Mouse (Mus musculus) ES-Bruce4 (cell line): Measurements from ENCODE around the gene Nxpe5. TPM values are rescaled to one million over a fixed set of nuclear protein-coding genes. Genes with fewer than 3 reads are reported as not detected.
A peak's percentile ranks its signal among the peaks of the same experiment; 100 is the strongest.

ENCODE experiments used
- H3K27ac ChIP-seq: 2 replicates; pipeline ENCODE4 v1.5.1; 2012; ENCODE audit warnings: low read length, inconsistent platforms; ENCODE audit not compliant: insufficient read depth
- H3K27me3 ChIP-seq: 2 replicates; pipeline ENCODE4 v1.6.1; 2012; ENCODE audit warnings: mild to moderate bottlenecking, low read length, inconsistent platforms; ENCODE audit not compliant: control insufficient read depth, poor library complexity, insufficient read depth, severe bottlenecking
- H3K36me3 ChIP-seq: 2 replicates; pipeline ENCODE4 v1.6.1; 2012; ENCODE audit warnings: inconsistent platforms, mild to moderate bottlenecking, low read length, moderate library complexity; ENCODE audit not compliant: control insufficient read depth, poor library complexity, insufficient read depth, severe bottlenecking
- H3K4me1 ChIP-seq: one replicate; pipeline ENCODE4 v1.8.1; 2011; ENCODE audit warnings: low read length; ENCODE audit not compliant: control insufficient read depth, insufficient read depth
- H3K4me3 ChIP-seq: 2 replicates; pipeline ENCODE4 v1.5.1; 2011; ENCODE audit warnings: low read depth, mild to moderate bottlenecking, low read length
- H3K9ac ChIP-seq: 2 replicates; pipeline ENCODE4 v1.6.1; 2012; ENCODE audit warnings: low read depth, mild to moderate bottlenecking, inconsistent platforms; ENCODE audit not compliant: poor library complexity, severe bottlenecking
- H3K9me3 ChIP-seq: replicated peaks from 2 replicates; pipeline ENCODE4 v1.6.1; 2012; ENCODE audit warnings: mild to moderate bottlenecking, low read length, inconsistent platforms; ENCODE audit not compliant: control insufficient read depth, poor library complexity, insufficient read depth, severe bottlenecking
- CTCF ChIP-seq: IDR thresholded peaks from one replicate; pipeline ENCODE4 v1.8.1; 2011; ENCODE audit warnings: low read depth, low read length
- EP300 ChIP-seq: IDR thresholded peaks from 2 replicates; pipeline ENCODE4 v1.6.1; 2011; ENCODE audit warnings: low read depth, low read length; ENCODE audit not compliant: insufficient read depth
- POLR2A ChIP-seq: IDR thresholded peaks from one replicate; pipeline ENCODE4 v1.8.1; 2011; ENCODE audit warnings: low read length; ENCODE audit not compliant: insufficient read depth
- polyA plus RNA-seq: library from polyadenylated mRNA; stranded (reverse); fragments of >200 nt; gene quantifications from 2 replicates; pipeline ENCODE4 v1.2.4, GENCODE M21; 2011; ENCODE audit warnings: low read depth; ENCODE audit not compliant: missing spikeins, insufficient read depth, insufficient read length

Gene Nxpe5
- polyA plus RNA-seq, 1 experiment = not detected

GRCm38 (mm10) chr5:138274186-138274585, 48.5 kb downstream of the Nxpe5 start:
- H3K27ac ChIP-seq = no peak overlapping the region
- H3K4me1 ChIP-seq = no peaks in the 10 kb centered on the region
- no peak overlapping the region for H3K4me3 ChIP-seq
- H3K9ac ChIP-seq = no peak overlapping the region
- no peaks in the 10 kb centered on the region for H3K27me3 ChIP-seq
- H3K36me3 ChIP-seq = no peaks in the 10 kb centered on the region
- no peaks in the 10 kb centered on the region for H3K9me3 ChIP-seq
- no peak for TF ChIP-seq POLR2A
- no peak for TF ChIP-seq CTCF
- no peak for TF ChIP-seq EP300

DNA sequence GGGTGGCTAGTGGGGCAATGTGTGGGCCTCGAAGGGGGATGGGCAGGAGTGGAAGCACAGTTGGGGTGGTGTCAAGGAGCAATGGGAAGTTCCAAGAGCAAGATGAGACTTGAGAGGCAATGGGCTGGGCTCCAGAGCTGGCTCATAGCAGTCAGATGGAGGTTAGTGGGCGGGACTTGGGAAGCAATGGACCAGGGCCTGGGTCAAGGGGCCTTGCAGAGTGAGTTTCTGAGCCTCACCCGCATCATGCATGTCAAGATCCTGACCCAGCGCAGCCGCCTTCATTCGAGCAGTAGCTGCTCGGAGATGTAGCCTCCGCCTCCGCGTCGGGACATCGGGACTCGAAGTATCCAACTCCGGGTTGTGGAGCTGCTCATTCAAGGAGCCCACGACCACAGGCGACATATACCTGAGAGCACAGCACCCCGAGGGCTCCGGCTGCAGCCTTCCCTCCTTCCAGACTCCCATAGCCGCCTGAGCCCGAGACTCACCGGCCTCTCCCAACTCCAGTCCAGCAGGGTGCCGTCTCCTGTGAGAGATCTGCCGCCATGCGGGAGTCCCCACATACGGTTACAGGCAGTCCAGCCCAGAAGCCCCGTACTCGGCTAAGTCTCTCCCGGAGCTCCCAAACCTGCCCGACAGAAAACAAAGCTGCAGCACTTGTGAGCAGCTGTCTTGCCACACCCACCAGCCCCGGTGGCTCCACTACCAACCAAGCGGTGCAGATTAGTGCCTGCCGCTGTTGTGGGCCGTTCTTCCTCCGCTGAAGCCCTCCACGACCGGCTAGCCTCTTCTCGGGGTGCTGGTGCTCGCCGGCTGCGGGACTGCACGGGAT, 49.7 kb downstream of the Nxpe5 start:
- no peak overlapping the region for H3K27ac ChIP-seq
- TF ChIP-seq CTCF (no peak), POLR2A (no peak), EP300 (no peak)
- H3K36me3 ChIP-seq = no peaks in the 10 kb centered on the region
- peak overlapping the region; percentile 19; the same call in 1 of the 2 replicates for H3K4me3 ChIP-seq
- H3K9me3 ChIP-seq = no peaks in the 10 kb centered on the region
- H3K9ac ChIP-seq = no peak overlapping the region
- H3K27me3 ChIP-seq = no peaks in the 10 kb centered on the region
- no peaks in the 10 kb centered on the region for H3K4me1 ChIP-seq

GRCm38 (mm10) chr5:138277994-138278393, 52.3 kb downstream of the Nxpe5 start:
- H3K9me3 ChIP-seq = no peaks in the 10 kb centered on the region
- peaks cover 3% of the 10 kb centered on the region for H3K27me3 ChIP-seq
- H3K9ac ChIP-seq = no peak overlapping the region
- no peak for TF ChIP-seq POLR2A
- no peak overlapping the region for H3K4me3 ChIP-seq
- H3K27ac ChIP-seq = no peak overlapping the region
- no peaks in the 10 kb centered on the region for H3K4me1 ChIP-seq
- H3K36me3 ChIP-seq = no peaks in the 10 kb centered on the region

DNA sequence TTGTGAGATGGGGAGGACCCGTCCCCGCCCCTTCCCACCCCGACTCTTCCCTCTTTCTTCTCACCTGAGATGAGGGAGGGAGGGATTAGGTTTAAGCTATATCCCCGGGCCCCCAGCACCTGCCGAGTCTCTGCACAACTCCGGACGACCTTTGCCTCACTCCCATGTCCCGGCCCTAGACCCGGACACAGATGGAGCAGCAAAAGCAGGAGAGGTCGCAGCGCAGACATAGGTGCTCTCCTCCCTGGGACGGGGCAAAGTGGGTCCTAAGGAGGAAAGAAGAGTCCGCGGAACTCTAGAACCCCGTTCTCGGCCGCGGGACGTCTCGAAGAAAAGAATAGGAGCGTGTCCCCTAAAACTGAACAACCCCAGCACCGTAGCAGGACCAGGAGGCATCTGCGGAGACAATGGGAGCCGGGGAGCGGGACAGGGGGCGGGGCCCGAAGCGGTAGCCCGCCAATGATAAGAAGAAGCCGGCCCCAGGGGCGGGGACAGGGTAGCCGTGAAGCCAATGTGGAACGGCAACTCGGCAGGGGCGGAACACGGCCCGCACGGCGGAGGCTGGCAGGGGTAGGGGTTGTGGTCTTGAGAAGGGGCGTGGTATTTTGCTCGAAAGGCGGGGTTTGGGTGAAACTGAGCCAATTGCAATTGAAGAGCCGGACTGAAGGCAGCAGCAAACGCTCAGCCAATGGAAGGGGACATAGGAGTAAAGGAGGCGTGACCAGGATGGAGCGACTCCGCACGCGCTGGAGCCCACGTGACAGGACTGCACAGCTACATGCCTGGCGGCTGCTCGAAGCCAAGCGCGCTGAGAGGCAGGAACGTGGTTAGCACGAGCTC, 54.1 kb downstream of the Nxpe5 start, which contains the start of the genes Gm43720, Gpc2 and Stag3:
TSS of gene Gm43720 (minus strand) at position 374 of the 840 bp plus-strand sequence.
TSS of gene Gpc2 (minus strand) at position 421 of the 840 bp plus-strand sequence.
TSS of gene Stag3 (plus strand) at position 656 of the 840 bp plus-strand sequence.
- H3K36me3 ChIP-seq = no peaks in the 10 kb centered on the region
- peaks cover 3% of the 10 kb centered on the region for H3K27me3 ChIP-seq
- H3K9me3 ChIP-seq = no peaks in the 10 kb centered on the region
- H3K27ac ChIP-seq = no peak within 1 kb of the TSS
- H3K4me1 ChIP-seq = no peaks in the 10 kb centered on the region
- TF ChIP-seq POLR2A (no peak), CTCF (no peak), EP300 (peak; percentile 80)
- peak within 1 kb of the TSS; percentile 77 for H3K4me3 ChIP-seq
- peak within 1 kb of the TSS; percentile 55 for H3K9ac ChIP-seq

- no peak for TF ChIP-seq POLR2A
- TF ChIP-seq CTCF = no peak
- TF ChIP-seq EP300 = no peak
- Histone ChIP-seq H3K4me1 (no peaks in the 10 kb centered on the region), H3K4me3 (peak overlapping the region; percentile 3), H3K36me3 (no peaks in the 10 kb centered on the region), H3K9me3 (no peaks in the 10 kb centered on the region), H3K27ac (no peak overlapping the region), H3K27me3 (peaks cover 3% of the 10 kb centered on the region), H3K9ac (no peak overlapping the region)
These were observed 54.7 kb downstream of the Nxpe5 start for GRCm38 (mm10) chr5:138280425-138280768.

GRCm38 (mm10) chr5:138280829-138281228, 55.1 kb downstream of the Nxpe5 start:
- TF ChIP-seq POLR2A (no peak), CTCF (no peak), EP300 (no peak)
- Histone ChIP-seq H3K4me1 (no peaks in the 10 kb centered on the region), H3K27me3 (peaks cover 3% of the 10 kb centered on the region), H3K9ac (no peak overlapping the region), H3K27ac (no peak overlapping the region), H3K36me3 (no peaks in the 10 kb centered on the region), H3K4me3 (peak overlapping the region; percentile 24; the same call in 1 of the 2 replicates), H3K9me3 (no peaks in the 10 kb centered on the region)
